Mouse (Mus musculus): ENCODE measurements at regions not wholly inside any gene's neighbourhood (a gene's known extent, or its start where the extent isn't known, plus 50 kb on each side); places are given as distances from the start of the nearest gene placed in this dataset.

DNA sequence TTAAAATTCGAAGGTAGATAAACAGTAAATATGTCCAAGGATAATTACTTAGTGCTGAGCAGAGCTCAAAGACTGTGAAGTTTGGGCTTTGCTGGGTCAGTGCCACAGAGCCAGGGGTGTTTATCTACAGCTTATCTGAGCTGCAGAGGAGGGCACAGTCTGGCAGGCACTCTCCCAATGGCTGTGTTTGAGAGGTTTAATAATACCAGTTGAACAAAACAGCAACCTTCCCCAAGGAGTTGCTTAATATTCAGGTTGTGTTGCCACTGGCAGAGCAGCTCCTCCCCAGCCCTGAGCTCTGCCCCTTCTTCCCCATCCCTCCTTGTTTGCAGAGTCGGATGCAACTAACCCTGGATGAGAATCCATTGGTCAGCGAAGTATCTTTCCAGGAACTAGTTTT is 173.0 kb upstream of the Glra1 start:
- TF ChIP-seq CTCF (IDR thresholded peaks at IDR 0.05; ENCODE audit: borderline replicate concordance, insufficient read depth, low read depth, low read length) (no peak), POLR2A (IDR thresholded peaks at IDR 0.05; ENCODE audit: borderline replicate concordance, insufficient read depth, low read length) (no peak)
